Mouse (Mus musculus) kidney, postnatal 0 days (tissue): ENCODE measurements at regions not wholly inside any gene's neighbourhood (a gene's known extent, or its start where the extent isn't known, plus 50 kb on each side); places are given as distances from the start of the nearest gene placed in this dataset.

Experiments used
- ATAC-seq: fragments of 200-750 bp; cut with Nextera tagmentation; replicated peaks from 2 replicates; pipeline ENCODE4 v1.8.0; 2017; ENCODE audit warnings: low read depth, moderate number of reproducible peaks, moderate TSS enrichment, moderate library complexity; ENCODE audit not compliant: low FRiP score
- DNase-seq: peaks from one replicate; pipeline ENCODE4 v3.0.0-alpha.2; 2016; ENCODE audit warnings: low spot score
- H3K27ac ChIP-seq: fragments of 300-500 bp; sonication (generic); 2 replicates; pipeline ENCODE4 v1.5.1; 2014; ENCODE audit warnings: mild to moderate bottlenecking
- H3K27me3 ChIP-seq: fragments of 300-500 bp; sonication (generic); 2 replicates; pipeline ENCODE4 v1.6.1; 2014; ENCODE audit warnings: low read length, mixed read lengths; ENCODE audit not compliant: insufficient read depth
- H3K36me3 ChIP-seq: fragments of 300-500 bp; sonication (generic); 2 replicates; pipeline ENCODE4 v1.6.1; 2014; ENCODE audit warnings: low read length, mixed read lengths; ENCODE audit not compliant: insufficient read depth
- H3K4me1 ChIP-seq: fragments of 300-500 bp; sonication (generic); replicated peaks from 2 replicates; pipeline ENCODE4 v1.6.1; 2014; ENCODE audit warnings: antibody characterized with exemption, low read length, mixed read lengths; ENCODE audit not compliant: insufficient read depth
- H3K4me2 ChIP-seq: fragments of 300-500 bp; sonication (generic); 2 replicates; pipeline ENCODE4 v1.6.1; 2014; ENCODE audit warnings: mild to moderate bottlenecking, low read length, moderate library complexity, mixed read lengths
- H3K4me3 ChIP-seq: fragments of 300-500 bp; sonication (generic); replicated peaks from 2 replicates; pipeline ENCODE4 v1.5.1; 2014; ENCODE audit warnings: low read depth, low read length
- H3K9ac ChIP-seq: fragments of 300-500 bp; sonication (generic); 2 replicates; pipeline ENCODE4 v1.6.1; 2014; ENCODE audit warnings: low read depth, low read length
- H3K9me3 ChIP-seq: fragments of 300-500 bp; sonication (generic); replicated peaks from 2 replicates; pipeline ENCODE4 v1.6.1; 2016; ENCODE audit warnings: low read length, inconsistent platforms, mixed read lengths
- CTCF ChIP-seq: IDR thresholded peaks from 2 replicates; pipeline ENCODE4 v1.5.1; 2016; ENCODE audit warnings: antibody characterized with exemption, low read depth, mild to moderate bottlenecking, moderate library complexity
- WGBS: fragments of 180-500 bp; shearing (Covaris S2); extraction: QIAGEN DNeasy Blood & Tissue Kit; methylation state at CpG from one replicate; pipeline ENCODE4 v1.1.7; 2014; 5-methylcytosine and 5-hydroxymethylcytosine counted together

DNA sequence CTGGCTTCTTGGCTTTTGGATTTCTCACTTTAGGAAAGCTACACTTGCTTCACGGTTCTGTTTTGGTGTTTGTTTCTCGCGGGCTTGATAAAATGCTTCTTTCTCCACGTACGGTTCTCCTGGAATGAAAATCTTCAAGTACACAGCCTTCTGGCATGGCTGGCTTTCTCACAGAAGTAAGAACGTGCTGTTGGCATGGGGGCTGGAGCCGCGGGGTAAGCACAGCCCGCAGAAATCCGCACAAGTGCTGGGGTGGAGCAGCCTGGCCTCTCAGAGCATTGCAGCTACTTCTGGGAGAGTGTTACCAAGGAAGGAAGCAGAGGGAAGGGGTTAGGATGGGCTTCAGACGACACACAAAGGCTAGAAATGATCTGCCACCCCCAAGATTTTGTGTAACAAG, 510.2 kb downstream of the Plcl1 start:
- Histone ChIP-seq H3K4me2 (no peak overlapping the region), H3K4me3 (no peak overlapping the region), H3K9ac (no peak overlapping the region), H3K27ac (no peak overlapping the region), H3K36me3 (no peaks in the 10 kb centered on the region), H3K9me3 (no peaks in the 10 kb centered on the region), H3K4me1 (no peaks in the 10 kb centered on the region), H3K27me3 (no peaks in the 10 kb centered on the region)
- 54% methylated on average over 11 of the region's 11 CpGs for WGBS
- no peak for ATAC-seq
- TF ChIP-seq CTCF: no peak
- DNase-seq: no peak

DNA sequence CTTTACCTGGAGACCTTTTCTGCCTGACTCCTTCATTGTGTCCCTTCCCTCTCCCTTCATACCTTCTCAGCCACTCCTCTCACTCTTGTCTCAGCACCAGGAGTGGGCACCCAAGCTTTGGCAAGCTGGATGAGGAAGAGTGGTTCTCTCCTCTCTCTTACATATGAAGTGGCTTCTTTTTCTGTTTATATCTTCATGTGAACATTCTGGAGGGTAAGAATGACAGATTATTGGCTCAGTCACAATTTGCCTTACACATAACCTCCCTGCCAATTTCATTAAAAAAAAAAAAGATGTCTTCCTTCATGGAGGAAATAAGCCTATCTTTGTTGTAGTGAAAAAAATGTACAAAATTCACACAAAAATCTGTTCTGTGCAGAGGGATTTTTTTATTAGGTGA, 513.8 kb downstream of the Plcl1 start:
- DNase-seq: no peak
- no peak overlapping the region for H3K9ac ChIP-seq
- H3K4me1 ChIP-seq: no peaks in the 10 kb centered on the region
- no peaks in the 10 kb centered on the region for H3K27me3 ChIP-seq
- ATAC-seq: no peak
- no peak for TF ChIP-seq CTCF
- H3K4me3 ChIP-seq: no peak overlapping the region
- H3K36me3 ChIP-seq: no peaks in the 10 kb centered on the region
- H3K27ac ChIP-seq: no peak overlapping the region
- no peaks in the 10 kb centered on the region for H3K9me3 ChIP-seq
- no peak overlapping the region for H3K4me2 ChIP-seq

- no peak overlapping the region for H3K4me2 ChIP-seq
- ATAC-seq (no peak), DNase-seq (no peak)
- H3K9ac ChIP-seq: no peak overlapping the region
- no peaks in the 10 kb centered on the region for H3K27me3 ChIP-seq
- H3K4me3 ChIP-seq: no peak overlapping the region
- no peaks in the 10 kb centered on the region for H3K4me1 ChIP-seq
- H3K9me3 ChIP-seq: no peaks in the 10 kb centered on the region
- no peak for TF ChIP-seq CTCF
- WGBS: 67% methylated on average over 3 of the region's 3 CpGs
- H3K27ac ChIP-seq: no peak overlapping the region
- no peaks in the 10 kb centered on the region for H3K36me3 ChIP-seq
Measured at GRCm38 (mm10) chr1:55946786-55947549, 541.2 kb downstream of the Plcl1 start.

GRCm38 (mm10) chr1:55947618-55948283, 542.0 kb downstream of the Plcl1 start:
- Histone ChIP-seq H3K36me3 (no peaks in the 10 kb centered on the region), H3K4me2 (no peak overlapping the region), H3K27me3 (no peaks in the 10 kb centered on the region), H3K4me3 (no peak overlapping the region), H3K9ac (no peak overlapping the region), H3K4me1 (no peaks in the 10 kb centered on the region), H3K9me3 (no peaks in the 10 kb centered on the region), H3K27ac (no peak overlapping the region)
- no peak for DNase-seq
- no peak for TF ChIP-seq CTCF
- ATAC-seq: no peak
- WGBS: 82% methylated on average over 5 of the region's 5 CpGs

DNA sequence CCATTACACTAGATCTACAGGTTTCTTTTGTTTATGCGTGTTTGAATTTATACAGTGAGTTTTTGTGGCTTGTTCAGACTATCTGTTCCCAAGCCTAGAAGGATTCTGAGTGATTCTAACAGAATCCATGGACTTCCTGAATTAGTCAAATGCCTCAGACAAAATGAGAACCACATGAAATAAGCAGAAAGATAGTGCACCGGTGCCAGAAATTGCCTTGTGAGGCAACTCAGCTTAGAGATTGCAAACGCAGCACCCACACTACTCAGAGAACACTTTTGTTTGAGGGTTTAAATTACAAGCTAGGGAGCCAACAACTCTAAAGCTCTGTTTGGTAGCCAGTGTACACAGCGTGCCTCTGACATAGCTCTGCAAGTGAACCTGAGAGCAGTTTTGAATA, 543.9 kb downstream of the Plcl1 start:
- TF ChIP-seq CTCF: no peak
- no peak overlapping the region for H3K27ac ChIP-seq
- ATAC-seq (no peak), DNase-seq (no peak)
- H3K4me1 ChIP-seq: no peaks in the 10 kb centered on the region
- no peaks in the 10 kb centered on the region for H3K9me3 ChIP-seq
- H3K36me3 ChIP-seq: no peaks in the 10 kb centered on the region
- no peak overlapping the region for H3K9ac ChIP-seq
- no peaks in the 10 kb centered on the region for H3K27me3 ChIP-seq
- no peak overlapping the region for H3K4me3 ChIP-seq
- WGBS: 87% methylated on average over 4 of the region's 4 CpGs
- no peak overlapping the region for H3K4me2 ChIP-seq

DNA sequence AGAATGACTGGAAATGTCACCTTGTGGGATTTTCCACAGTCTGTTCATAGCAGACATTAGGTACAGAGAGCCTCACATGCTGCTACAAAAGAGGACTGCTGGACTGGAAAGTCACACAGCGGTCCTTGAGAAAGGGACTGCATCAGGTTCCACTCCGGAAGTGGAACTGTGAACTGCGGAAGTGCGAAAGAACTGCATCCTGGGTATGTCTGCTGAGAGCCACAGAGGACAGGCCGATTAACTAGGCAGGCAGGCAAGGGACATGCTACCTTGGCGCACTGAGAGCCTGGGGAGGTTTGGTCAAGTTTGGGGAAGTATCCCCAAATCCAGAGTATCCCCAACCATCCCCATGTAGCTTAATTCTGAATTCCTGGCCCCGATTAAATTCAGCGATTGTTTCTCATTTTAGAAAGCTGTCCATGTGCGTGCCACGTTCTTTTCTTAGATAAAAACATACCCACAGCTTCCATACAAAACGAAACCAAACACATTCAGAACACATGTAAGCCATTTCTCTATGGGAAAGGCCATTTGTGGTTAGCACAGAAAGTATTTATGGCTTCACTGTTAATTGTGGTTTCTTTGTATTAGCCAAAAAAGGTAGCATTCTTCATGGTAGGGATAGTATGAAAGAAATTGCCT, 552.2 kb downstream of the Plcl1 start:
- no peak overlapping the region for H3K9ac ChIP-seq
- DNase-seq (no peak), ATAC-seq (no peak)
- no peaks in the 10 kb centered on the region for H3K36me3 ChIP-seq
- H3K4me3 ChIP-seq: no peak overlapping the region
- H3K27ac ChIP-seq: no peak overlapping the region
- 79% methylated on average over 11 of the region's 11 CpGs for WGBS
- no peak for TF ChIP-seq CTCF
- H3K4me1 ChIP-seq: no peaks in the 10 kb centered on the region
- no peaks in the 10 kb centered on the region for H3K9me3 ChIP-seq
- no peaks in the 10 kb centered on the region for H3K27me3 ChIP-seq
- H3K4me2 ChIP-seq: no peak overlapping the region
